Mouse (Mus musculus): Measurements from ENCODE around the gene Hormad2. TPM values are rescaled to one million over a fixed set of nuclear protein-coding genes. Genes with fewer than 3 reads are reported as not detected.
A peak's percentile ranks its signal among the peaks of the same experiment; 100 is the strongest.

The Hormad2 gene
- total and polyA plus RNA-seq, 3 experiments = 16.0 to 17.0 TPM; not detected in 1

GRCm38 (mm10) chr11:4308060-4308513 is 132.8 kb downstream of the Hormad2 start:
- no peak overlapping the region for H3K27ac ChIP-seq (ENCODE audit: control insufficient read depth, low read depth, low read length)
- H3K36me3 ChIP-seq (ENCODE audit: control insufficient read depth in 1 of 2, insufficient read depth in 2 of 2, low read length in 2 of 2) = peaks cover 0 to 2% of the 10 kb centered on the region in 2 experiments; a peak in 1 of 4 replicates
- H3K79me2 ChIP-seq (ENCODE audit: control insufficient read depth, insufficient read depth, low read length, poor library complexity) = no peaks in the 10 kb centered on the region
- no peaks in the 10 kb centered on the region for H3K9me3 ChIP-seq (replicated peaks; ENCODE audit: insufficient read depth, low read length)
- no peak overlapping the region for H3K4me3 ChIP-seq (ENCODE audit: control insufficient read depth in 1 of 2, insufficient read depth in 1 of 2, low read depth in 2 of 2, low read length in 2 of 2)
- TF ChIP-seq POLR2A (IDR thresholded peaks at IDR 0.05; ENCODE audit: control insufficient read depth in 1 of 2, insufficient read depth in 1 of 2, low read depth in 1 of 2, low read length in 2 of 2, poor library complexity in 1 of 2) (no peak), MYB (IDR thresholded peaks at IDR 0.05; ENCODE audit: low read depth, low read length) (no peak), EP300 (IDR thresholded peaks at IDR 0.05; ENCODE audit: low read depth in 1 of 2, low read length in 2 of 2) (0 out of 4 replicates have a peak, but pooled peaks of 1 of the 2 experiments have one; percentile 4), USF2 (IDR thresholded peaks at IDR 0.05; ENCODE audit: borderline replicate concordance in 1 of 2, insufficient read depth in 1 of 2, low read depth in 1 of 2, low read length in 2 of 2) (no peak), CHD1 (IDR thresholded peaks at IDR 0.05; ENCODE audit: low read depth, low read length) (no peak), JUND (IDR thresholded peaks at IDR 0.05; ENCODE audit: low read depth, low read length) (no peak), ZNF384 (IDR thresholded peaks at IDR 0.05; ENCODE audit: low read depth, low read length) (peak; percentile 67), TBP (IDR thresholded peaks at IDR 0.05; ENCODE audit: low read depth, low read length) (no peak), UBTF (IDR thresholded peaks at IDR 0.05; ENCODE audit: borderline replicate concordance, insufficient read depth, low read depth, low read length) (no peak), HCFC1 (IDR thresholded peaks at IDR 0.05; ENCODE audit: low read depth, low read length) (no peak)
- no peak overlapping the region for H3K9ac ChIP-seq (ENCODE audit: control insufficient read depth, low read depth, low read length, poor library complexity, severe bottlenecking)
- DNase-seq (ENCODE audit: low read depth, low spot score) = peak; percentile 38
- H3K4me1 ChIP-seq (ENCODE audit: control insufficient read depth in 1 of 2, insufficient read depth in 2 of 2, low read length in 2 of 2) = peaks cover 3 to 17% of the 10 kb centered on the region in 2 experiments
- no peaks in the 10 kb centered on the region for H3K27me3 ChIP-seq (ENCODE audit: control insufficient read depth in 1 of 2, insufficient read depth in 2 of 2, low read length in 2 of 2)

DNA sequence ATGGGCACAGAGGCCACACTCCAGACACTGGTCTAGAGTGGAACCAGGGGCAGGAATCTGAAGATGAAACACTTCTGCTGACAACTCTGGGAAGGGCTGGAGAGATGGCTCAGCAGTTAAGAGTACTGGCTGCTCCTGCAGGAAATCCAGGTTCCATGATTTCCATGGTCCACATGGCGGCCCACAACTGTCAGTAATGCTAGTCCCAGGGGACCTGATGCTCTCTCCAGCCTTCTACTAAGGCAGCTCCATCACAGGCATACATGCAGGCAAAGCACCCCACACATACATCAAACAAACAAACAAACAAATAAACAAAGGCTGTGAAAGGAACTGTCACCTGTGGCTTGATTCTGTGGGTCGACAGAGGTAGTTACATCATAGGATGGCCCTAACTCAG is 134.8 kb downstream of the Hormad2 start:
- no peak for TF ChIP-seq SIN3A (IDR thresholded peaks at IDR 0.05; ENCODE audit: low read length)
- no peak for TF ChIP-seq GATA1 (IDR thresholded peaks at IDR 0.05; ENCODE audit: low read depth, low read length)
- no peak for TF ChIP-seq RAD21 (IDR thresholded peaks at IDR 0.05; ENCODE audit: low read depth, low read length)
- no peak for TF ChIP-seq USF1 (IDR thresholded peaks at IDR 0.05; ENCODE audit: low read depth, low read length)
- H3K9ac ChIP-seq (ENCODE audit: control insufficient read depth, low read depth, low read length, poor library complexity, severe bottlenecking) = no peak overlapping the region
- H3K27ac ChIP-seq (ENCODE audit: control insufficient read depth, low read depth, low read length) = no peak overlapping the region
- H3K79me2 ChIP-seq (ENCODE audit: control insufficient read depth, insufficient read depth, low read length, poor library complexity) = no peaks in the 10 kb centered on the region
- DNase-seq (ENCODE audit: low read depth, low spot score) = no peak
- no peaks in the 10 kb centered on the region for H3K9me3 ChIP-seq (replicated peaks; ENCODE audit: insufficient read depth, low read length)
- H3K27me3 ChIP-seq (ENCODE audit: control insufficient read depth in 1 of 2, insufficient read depth in 2 of 2, low read length in 2 of 2) = no peaks in the 10 kb centered on the region
- H3K36me3 ChIP-seq (ENCODE audit: control insufficient read depth in 1 of 2, insufficient read depth in 2 of 2, low read length in 2 of 2) = peaks cover 0 to 2% of the 10 kb centered on the region in 2 experiments; a peak in 1 of 4 replicates
- H3K4me3 ChIP-seq (ENCODE audit: control insufficient read depth in 1 of 2, insufficient read depth in 1 of 2, low read depth in 2 of 2, low read length in 2 of 2) = no peak overlapping the region
- peaks cover 3 to 13% of the 10 kb centered on the region in 2 experiments for H3K4me1 ChIP-seq (ENCODE audit: control insufficient read depth in 1 of 2, insufficient read depth in 2 of 2, low read length in 2 of 2)

GRCm38 (mm10) chr11:4305090-4305489 is 135.8 kb downstream of the Hormad2 start:
- H3K4me1 ChIP-seq (ENCODE audit: control insufficient read depth in 1 of 2, insufficient read depth in 2 of 2, low read length in 2 of 2) = peaks cover 3 to 10% of the 10 kb centered on the region in 2 experiments
- H3K9me3 ChIP-seq (replicated peaks; ENCODE audit: insufficient read depth, low read length) = no peaks in the 10 kb centered on the region
- H3K27me3 ChIP-seq (ENCODE audit: control insufficient read depth in 1 of 2, insufficient read depth in 2 of 2, low read length in 2 of 2) = no peaks in the 10 kb centered on the region

More at GRCm38 (mm10) chr11:4305090-4305489, 135.8 kb downstream of the Hormad2 start:
- no peak for DNase-seq (ENCODE audit: low read depth, low spot score)
- H3K4me3 ChIP-seq (ENCODE audit: control insufficient read depth in 1 of 2, insufficient read depth in 1 of 2, low read depth in 2 of 2, low read length in 2 of 2) = no peak overlapping the region
- no peak for TF ChIP-seq POLR2AphosphoS5 (IDR thresholded peaks at IDR 0.05; ENCODE audit: borderline replicate concordance, low read depth, low read length)
- TF ChIP-seq MYC (IDR thresholded peaks at IDR 0.05; ENCODE audit: low read depth, low read length) = no peak
- no peak for TF ChIP-seq RCOR1 (IDR thresholded peaks at IDR 0.05; ENCODE audit: low read depth, low read length)
- no peak for TF ChIP-seq ZNF384 (IDR thresholded peaks at IDR 0.05; ENCODE audit: low read depth, low read length)
- no peak for TF ChIP-seq ZMIZ1 (IDR thresholded peaks at IDR 0.05; ENCODE audit: low read depth, low read length)
- no peak for TF ChIP-seq KAT2A (conservative IDR thresholded peaks at IDR 0.05; ENCODE audit: low read depth, low read length)
- TF ChIP-seq MAFK (IDR thresholded peaks at IDR 0.05; ENCODE audit: borderline replicate concordance, low read depth, low read length) = peak; percentile 86
- peaks cover 0 to 2% of the 10 kb centered on the region in 2 experiments; a peak in 1 of 4 replicates for H3K36me3 ChIP-seq (ENCODE audit: control insufficient read depth in 1 of 2, insufficient read depth in 2 of 2, low read length in 2 of 2)
- no peaks in the 10 kb centered on the region for H3K79me2 ChIP-seq (ENCODE audit: control insufficient read depth, insufficient read depth, low read length, poor library complexity)
- no peak overlapping the region for H3K27ac ChIP-seq (ENCODE audit: control insufficient read depth, low read depth, low read length)
- H3K9ac ChIP-seq (ENCODE audit: control insufficient read depth, low read depth, low read length, poor library complexity, severe bottlenecking) = no peak overlapping the region
